Mouse (Mus musculus): ENCODE data around the gene Gm17349.

The Gm17349 gene

GRCm38 (mm10) chr15:99705440-99706048 is at the start of gene Gm17349:
Gene Gm17349, minus strand, starts transcription at chr15:99705490.
- peak; percentile 89 for DNase-seq (ENCODE audit: low spot score)

GRCm38 (mm10) chr15:99754204-99754603 is 48.9 kb upstream of the Gm17349 start:
- no peak for DNase-seq (ENCODE audit: low spot score)

- DNase-seq (ENCODE audit: low spot score), result no peak
Measured at GRCm38 (mm10) chr15:99740229-99740628, 34.9 kb upstream of the Gm17349 start.

- no peak for DNase-seq (ENCODE audit: low spot score)
Measured at GRCm38 (mm10) chr15:99736675-99737074, 31.4 kb upstream of the Gm17349 start.

GRCm38 (mm10) chr15:99735631-99736030 is 30.3 kb upstream of the Gm17349 start:
- DNase-seq (ENCODE audit: low spot score), result no peak

GRCm38 (mm10) chr15:99733186-99733585 is 27.9 kb upstream of the Gm17349 start:
- peak; percentile 69 for DNase-seq (ENCODE audit: low spot score)

- DNase-seq (ENCODE audit: low spot score), result no peak
Measured at GRCm38 (mm10) chr15:99731678-99732077, 26.4 kb upstream of the Gm17349 start.

- DNase-seq (ENCODE audit: low spot score), result no peak
Measured at GRCm38 (mm10) chr15:99731167-99731566, 25.9 kb upstream of the Gm17349 start.

GRCm38 (mm10) chr15:99729056-99729783 is 23.9 kb upstream of the Gm17349 start:
- DNase-seq (ENCODE audit: low spot score), result no peak

GRCm38 (mm10) chr15:99728211-99728610 is 22.9 kb upstream of the Gm17349 start:
- peak; percentile 4 for DNase-seq (ENCODE audit: low spot score)

- no peak for DNase-seq (ENCODE audit: low spot score)
Measured at GRCm38 (mm10) chr15:99727525-99727924, 22.2 kb upstream of the Gm17349 start.

GRCm38 (mm10) chr15:99727039-99727438 is 21.7 kb upstream of the Gm17349 start:
- DNase-seq (ENCODE audit: low spot score), result peak; percentile 14

GRCm38 (mm10) chr15:99726549-99726948 is 21.3 kb upstream of the Gm17349 start:
- DNase-seq (ENCODE audit: low spot score), result peak; percentile 16

- DNase-seq (ENCODE audit: low spot score), result peak; percentile 100
Measured at GRCm38 (mm10) chr15:99725341-99726155, 20.3 kb upstream of the Gm17349 start, which contains the start of gene Cox14. Gene Cox14, plus strand, starts transcription at chr15:99725618.

- DNase-seq (ENCODE audit: low spot score), result peak; percentile 89
Measured at GRCm38 (mm10) chr15:99724292-99725021, 19.2 kb upstream of the Gm17349 start.

GRCm38 (mm10) chr15:99723515-99724291 is 18.4 kb upstream of the Gm17349 start:
- peak; percentile 94 for DNase-seq (ENCODE audit: low spot score)

GRCm38 (mm10) chr15:99723120-99723514 is 17.8 kb upstream of the Gm17349 start:
- peak; percentile 29 for DNase-seq (ENCODE audit: low spot score)

GRCm38 (mm10) chr15:99721921-99722743 is 16.8 kb upstream of the Gm17349 start:
- DNase-seq (ENCODE audit: low spot score), result no peak

GRCm38 (mm10) chr15:99719865-99720264 is 14.6 kb upstream of the Gm17349 start:
- no peak for DNase-seq (ENCODE audit: low spot score)

GRCm38 (mm10) chr15:99718461-99719021 is 13.3 kb upstream of the Gm17349 start:
- peak; percentile 85 for DNase-seq (ENCODE audit: low spot score)
